Mouse (Mus musculus): Measurements from ENCODE around the gene Psmd3. TPM values are rescaled to one million over a fixed set of nuclear protein-coding genes. Genes with fewer than 3 reads are reported as not detected.
"Not testable (repeated sequence)": the region's sequence is repeated elsewhere in the genome, so short reads cannot be mapped to it uniquely, and the experiment has no call there.

Psmd3 gene
- total and polyA plus RNA-seq, 2 experiments, result 54.6 to 158 TPM

GRCm38 (mm10) chr11:98671284-98671815, 11.0 kb upstream of the Psmd3 start:
- 59% methylated on average over 3 of the region's 3 CpGs for WGBS
- Histone ChIP-seq H3K36me3 (ENCODE audit: control insufficient read depth, insufficient read depth, low read length) (no peaks in the 10 kb centered on the region), H3K4me1 (ENCODE audit: control insufficient read depth, insufficient read depth, low read length) (no peaks in the 10 kb centered on the region), H3K27ac (replicated peaks; ENCODE audit: insufficient read depth, low read depth, low read length) (no peak overlapping the region), H3K9ac (ENCODE audit: low read depth, low read length) (no peak overlapping the region), H3K4me3 (ENCODE audit: insufficient read depth, low read depth, low read length) (no peak overlapping the region), H3K79me2 (ENCODE audit: control insufficient read depth, insufficient read depth, low read length) (no peaks in the 10 kb centered on the region), H3K27me3 (ENCODE audit: control insufficient read depth, insufficient read depth, low read length) (0 out of 2 replicates have a peak, but pooled peaks cover 3% of the 10 kb centered on the region)
- TF ChIP-seq CTCF (IDR thresholded peaks at IDR 0.05; ENCODE audit: low read depth, low read length) (no peak), POLR2A (IDR thresholded peaks at IDR 0.05; ENCODE audit: extremely low read depth, insufficient read depth, low read length) (no peak)
- DNase-seq (ENCODE audit: extremely low read depth, low read depth, low spot score), result no peak

DNA sequence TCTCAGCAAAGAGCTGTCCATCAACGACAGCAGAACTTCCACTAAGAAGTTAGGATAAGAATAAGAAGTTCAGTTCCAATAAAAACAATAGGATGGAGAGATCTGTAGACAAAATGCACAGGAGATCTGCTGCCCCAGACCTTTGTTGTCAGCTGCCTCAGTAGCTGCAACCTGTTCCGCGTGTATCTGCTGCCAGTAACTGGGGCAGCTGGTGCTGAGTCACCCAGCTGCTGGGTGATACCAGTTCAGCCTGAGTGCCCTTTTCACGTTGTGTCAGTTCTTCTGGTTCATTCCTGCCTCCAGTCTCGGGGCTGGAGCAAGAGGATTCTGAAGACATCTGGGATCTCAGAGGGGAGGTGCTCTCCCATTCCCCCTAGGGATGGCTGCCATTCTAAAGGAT, 10.5 kb upstream of the Psmd3 start:
- Histone ChIP-seq H3K27me3 (ENCODE audit: control insufficient read depth, insufficient read depth, low read length) (0 out of 2 replicates have a peak, but pooled peaks cover 3% of the 10 kb centered on the region), H3K79me2 (ENCODE audit: control insufficient read depth, insufficient read depth, low read length) (no peaks in the 10 kb centered on the region), H3K9ac (ENCODE audit: low read depth, low read length) (no peak overlapping the region), H3K36me3 (ENCODE audit: control insufficient read depth, insufficient read depth, low read length) (no peaks in the 10 kb centered on the region), H3K27ac (replicated peaks; ENCODE audit: insufficient read depth, low read depth, low read length) (no peak overlapping the region), H3K4me1 (ENCODE audit: control insufficient read depth, insufficient read depth, low read length) (no peaks in the 10 kb centered on the region), H3K4me3 (ENCODE audit: insufficient read depth, low read depth, low read length) (no peak overlapping the region)
- DNase-seq (ENCODE audit: extremely low read depth, low read depth, low spot score), result no peak
- WGBS, result 48% methylated on average over 5 of the region's 5 CpGs
- TF ChIP-seq POLR2A (IDR thresholded peaks at IDR 0.05; ENCODE audit: extremely low read depth, insufficient read depth, low read length), result no peak

DNA sequence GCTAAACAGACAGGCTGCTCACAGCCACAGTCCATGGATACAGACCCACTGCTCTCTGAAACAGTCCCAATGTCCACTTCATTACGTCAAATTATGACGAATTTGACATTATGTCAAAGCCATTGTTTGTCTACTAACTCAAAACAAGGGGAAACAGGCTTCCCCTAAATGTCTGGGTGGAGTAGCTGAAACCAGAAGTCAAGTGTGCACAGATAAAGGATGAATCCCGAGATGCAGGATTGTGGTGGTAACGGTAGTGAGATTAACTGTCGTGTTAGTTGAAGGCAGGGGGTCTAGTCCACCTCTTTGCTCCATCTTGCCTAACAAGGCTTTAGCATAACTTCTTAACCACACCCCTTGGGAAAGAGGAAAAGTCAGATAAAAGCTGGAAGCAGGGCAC, 9.9 kb upstream of the Psmd3 start:
- no peak for TF ChIP-seq POLR2A (IDR thresholded peaks at IDR 0.05; ENCODE audit: extremely low read depth, insufficient read depth, low read length)
- TF ChIP-seq CTCF (IDR thresholded peaks at IDR 0.05; ENCODE audit: low read depth, low read length), result no peak
- no peaks in the 10 kb centered on the region for H3K79me2 ChIP-seq (ENCODE audit: control insufficient read depth, insufficient read depth, low read length)
- 63% methylated on average over 5 of the region's 5 CpGs for whole genome bisulfite sequencing
- no peaks in the 10 kb centered on the region for H3K4me1 ChIP-seq (ENCODE audit: control insufficient read depth, insufficient read depth, low read length)
- H3K9ac ChIP-seq (ENCODE audit: low read depth, low read length), result no peak overlapping the region
- no peak overlapping the region for H3K4me3 ChIP-seq (ENCODE audit: insufficient read depth, low read depth, low read length)
- H3K27ac ChIP-seq (replicated peaks; ENCODE audit: insufficient read depth, low read depth, low read length), result no peak overlapping the region
- DNase-seq (ENCODE audit: extremely low read depth, low read depth, low spot score), result no peak
- H3K27me3 ChIP-seq (ENCODE audit: control insufficient read depth, insufficient read depth, low read length), result 0 out of 2 replicates have a peak, but pooled peaks cover 3% of the 10 kb centered on the region
- no peaks in the 10 kb centered on the region for H3K36me3 ChIP-seq (ENCODE audit: control insufficient read depth, insufficient read depth, low read length)

DNA sequence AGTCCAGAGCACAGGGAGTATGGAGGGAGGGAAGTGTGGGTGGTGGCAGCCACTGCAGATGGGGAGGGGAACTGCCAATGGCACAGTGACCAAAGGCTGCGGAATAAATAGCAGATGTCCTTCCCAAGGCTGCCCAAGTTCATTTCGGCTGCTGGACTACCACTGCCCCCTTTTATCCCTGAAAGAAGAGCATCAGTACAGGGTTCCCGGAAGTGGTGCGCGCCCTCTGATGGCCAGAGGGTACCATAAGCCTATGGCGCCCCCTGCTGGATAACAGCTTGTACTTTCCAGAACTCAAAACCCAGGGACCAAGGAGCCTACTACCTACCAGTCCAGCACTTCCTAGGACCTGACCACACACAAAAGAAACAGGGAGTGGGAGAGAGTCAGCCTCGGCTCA, 9.2 kb upstream of the Psmd3 start:
- not testable (repeated sequence) for H3K4me1 ChIP-seq (ENCODE audit: control insufficient read depth, insufficient read depth, low read length); H3K36me3 ChIP-seq (ENCODE audit: control insufficient read depth, insufficient read depth, low read length); H3K27ac ChIP-seq (replicated peaks; ENCODE audit: insufficient read depth, low read depth, low read length); H3K9ac ChIP-seq (ENCODE audit: low read depth, low read length); H3K4me3 ChIP-seq (ENCODE audit: insufficient read depth, low read depth, low read length); H3K27me3 ChIP-seq (ENCODE audit: control insufficient read depth, insufficient read depth, low read length); H3K79me2 ChIP-seq (ENCODE audit: control insufficient read depth, insufficient read depth, low read length)
- 5% methylated on average over 7 of the region's 7 CpGs for WGBS
- DNase-seq (ENCODE audit: extremely low read depth, low read depth, low spot score), result peak; percentile 19
- TF ChIP-seq CTCF (IDR thresholded peaks at IDR 0.05; ENCODE audit: low read depth, low read length), result peak; percentile 40

DNA sequence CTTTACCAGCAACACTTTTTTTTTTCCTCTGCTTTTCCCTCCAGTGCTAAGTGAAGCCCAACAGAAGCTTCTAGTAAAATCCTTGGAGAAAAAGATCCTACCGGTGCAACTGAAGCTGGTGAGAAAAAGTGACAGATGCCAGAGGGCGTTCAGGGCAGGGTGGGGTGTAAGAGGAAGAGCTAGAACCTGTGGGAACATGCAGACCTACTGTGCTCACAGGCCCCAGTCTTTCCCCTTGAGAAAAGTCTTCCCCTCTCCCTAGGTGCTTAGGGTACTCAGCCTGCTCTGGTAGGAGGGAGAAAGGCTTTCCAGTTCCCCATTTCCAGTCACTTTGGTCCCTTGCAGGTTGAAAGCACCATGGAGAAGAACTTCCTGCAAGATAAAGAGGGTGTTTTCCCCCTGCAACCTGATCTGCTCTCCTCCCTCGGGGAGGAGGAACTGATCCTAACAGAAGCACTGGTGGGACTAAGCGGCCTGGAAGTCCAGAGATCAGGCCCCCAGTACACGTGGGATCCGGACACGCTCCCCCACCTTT, 6.5 kb upstream of the Psmd3 start:
- no peak overlapping the region for H3K27ac ChIP-seq (replicated peaks; ENCODE audit: insufficient read depth, low read depth, low read length)
- WGBS, result 67% methylated on average over 7 of the region's 7 CpGs
- H3K9ac ChIP-seq (ENCODE audit: low read depth, low read length), result no peak overlapping the region
- no peak for DNase-seq (ENCODE audit: extremely low read depth, low read depth, low spot score)
- no peaks in the 10 kb centered on the region for H3K79me2 ChIP-seq (ENCODE audit: control insufficient read depth, insufficient read depth, low read length)
- no peaks in the 10 kb centered on the region for H3K4me1 ChIP-seq (ENCODE audit: control insufficient read depth, insufficient read depth, low read length)
- H3K36me3 ChIP-seq (ENCODE audit: control insufficient read depth, insufficient read depth, low read length), result no peaks in the 10 kb centered on the region
- 0 out of 2 replicates have a peak, but pooled peaks cover 3% of the 10 kb centered on the region for H3K27me3 ChIP-seq (ENCODE audit: control insufficient read depth, insufficient read depth, low read length)
- no peak for TF ChIP-seq CTCF (IDR thresholded peaks at IDR 0.05; ENCODE audit: low read depth, low read length)
- TF ChIP-seq POLR2A (IDR thresholded peaks at IDR 0.05; ENCODE audit: extremely low read depth, insufficient read depth, low read length), result no peak
- no peak overlapping the region for H3K4me3 ChIP-seq (ENCODE audit: insufficient read depth, low read depth, low read length)

- peaks cover 5% of the 10 kb centered on the region for H3K4me1 ChIP-seq (ENCODE audit: control insufficient read depth, insufficient read depth, low read length)
- H3K9ac ChIP-seq (ENCODE audit: low read depth, low read length), result no peak overlapping the region
- TF ChIP-seq POLR2A (IDR thresholded peaks at IDR 0.05; ENCODE audit: extremely low read depth, insufficient read depth, low read length), result no peak
- peaks cover 6% of the 10 kb centered on the region; the same call in 1 of the 2 replicates for H3K79me2 ChIP-seq (ENCODE audit: control insufficient read depth, insufficient read depth, low read length)
- 97% methylated on average over 1 of the region's 1 CpGs for WGBS
- no peak for DNase-seq (ENCODE audit: extremely low read depth, low read depth, low spot score)
- no peaks in the 10 kb centered on the region for H3K36me3 ChIP-seq (ENCODE audit: control insufficient read depth, insufficient read depth, low read length)
- no peaks in the 10 kb centered on the region for H3K27me3 ChIP-seq (ENCODE audit: control insufficient read depth, insufficient read depth, low read length)
- no peak overlapping the region for H3K4me3 ChIP-seq (ENCODE audit: insufficient read depth, low read depth, low read length)
- no peak overlapping the region for H3K27ac ChIP-seq (replicated peaks; ENCODE audit: insufficient read depth, low read depth, low read length)
These were observed 2.3 kb upstream of the Psmd3 start for GRCm38 (mm10) chr11:98680023-98680422.

DNA sequence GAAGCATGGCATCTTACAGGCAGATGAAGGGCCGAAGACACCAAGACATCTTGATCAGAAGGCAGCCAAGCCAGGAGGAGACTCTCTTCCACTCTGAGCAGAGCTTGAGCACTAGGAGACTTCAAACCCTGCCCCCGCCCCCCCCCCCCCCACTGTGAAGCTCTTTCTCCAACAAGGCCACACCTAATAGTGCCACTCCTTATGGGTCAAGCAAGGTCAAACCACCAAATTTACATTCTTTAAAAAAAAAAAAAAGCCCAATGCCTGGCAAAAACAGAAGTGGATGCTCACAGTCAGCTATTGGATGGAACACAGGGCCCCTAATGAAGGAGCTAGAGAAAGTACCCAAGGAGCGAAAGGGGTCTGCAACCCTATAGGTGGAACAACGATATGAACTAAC, 1.8 kb upstream of the Psmd3 start:
- H3K9ac ChIP-seq (ENCODE audit: low read depth, low read length), result not testable (repeated sequence)

More for the DNA sequence above, 1.8 kb upstream of the Psmd3 start:
- H3K27ac ChIP-seq (replicated peaks; ENCODE audit: insufficient read depth, low read depth, low read length); H3K4me1 ChIP-seq (ENCODE audit: control insufficient read depth, insufficient read depth, low read length); H3K27me3 ChIP-seq (ENCODE audit: control insufficient read depth, insufficient read depth, low read length); DNase-seq (ENCODE audit: extremely low read depth, low read depth, low spot score); H3K79me2 ChIP-seq (ENCODE audit: control insufficient read depth, insufficient read depth, low read length); H3K36me3 ChIP-seq (ENCODE audit: control insufficient read depth, insufficient read depth, low read length); H3K4me3 ChIP-seq (ENCODE audit: insufficient read depth, low read depth, low read length): not testable (repeated sequence)
- WGBS, result 95% methylated on average over 4 of the region's 4 CpGs

Measured in liver, adult 2 months (tissue).